Mouse (Mus musculus): ENCODE results near the gene Vangl1.

GRCm38 (mm10) chr3:102177837-102178615 lies 26.5 kb downstream of the Vangl1 start:
- TF ChIP-seq POLR2A (IDR thresholded peaks at IDR 0.05; ENCODE audit: control insufficient read depth, extremely low read depth, insufficient read depth, low read length, poor library complexity) = no peak
- no peak for TF ChIP-seq CTCF (IDR thresholded peaks at IDR 0.05; ENCODE audit: borderline replicate concordance, control insufficient read depth, extremely low read depth, insufficient read depth, low read length, poor library complexity)
